Mouse (Mus musculus): ENCODE data around the gene Fam222b. TPM values are rescaled to one million over a fixed set of nuclear protein-coding genes. Genes with fewer than 3 reads are reported as not detected.

The Fam222b gene
- total RNA-seq, 2 experiments from 2014 or later: 3.9 to 10.2 TPM

- ATAC-seq (replicated peaks; ENCODE audit: low FRiP score, low TSS enrichment, poor library complexity, severe bottlenecking): no peak
Observed at GRCm38 (mm10) chr11:78193113-78193512, 98.7 kb downstream of the Fam222b start, which contains the start of gene Proca1. Gene Proca1 (plus strand): TSS chr11:78193392.

GRCm38 (mm10) chr11:78194411-78195100 is 100.1 kb downstream of the Fam222b start:
- peak; percentile 93 for ATAC-seq (replicated peaks; ENCODE audit: low FRiP score, low TSS enrichment, poor library complexity, severe bottlenecking)

GRCm38 (mm10) chr11:78195101-78195863 is 100.8 kb downstream of the Fam222b start:
- ATAC-seq (replicated peaks; ENCODE audit: low FRiP score, low TSS enrichment, poor library complexity, severe bottlenecking): no peak

GRCm38 (mm10) chr11:78202372-78202771 is 107.9 kb downstream of the Fam222b start:
- no peak for ATAC-seq (replicated peaks; ENCODE audit: low FRiP score, low TSS enrichment, poor library complexity, severe bottlenecking)

GRCm38 (mm10) chr11:78204287-78204686 is 109.8 kb downstream of the Fam222b start:
- ATAC-seq (replicated peaks; ENCODE audit: low FRiP score, low TSS enrichment, poor library complexity, severe bottlenecking): no peak

GRCm38 (mm10) chr11:78205361-78206206 is 111.1 kb downstream of the Fam222b start:
- no peak for ATAC-seq (replicated peaks; ENCODE audit: low FRiP score, low TSS enrichment, poor library complexity, severe bottlenecking)

Other genes with a start within 250 kb of the Fam222b start
- gene Pipox, start 200.6 kb upstream of the Fam222b start, total RNA-seq (2014; fragmentation: Nextera tagmentation): not detected in 2 replicates
- not detected in 2 replicates for gene Pipox, start 200.6 kb upstream of the Fam222b start, total RNA-seq (2017)
- not detected in 2 replicates for gene Sez6, start 163.9 kb upstream of the Fam222b start, total RNA-seq (2014; fragmentation: Nextera tagmentation)
- not detected in 2 replicates for gene Sez6, start 163.9 kb upstream of the Fam222b start, total RNA-seq (2017)
- gene Phf12, start 111.9 kb upstream of the Fam222b start, total RNA-seq (2014; fragmentation: Nextera tagmentation): 79.7 and 94.6 TPM in 2 replicates
- 23.3 and 26.9 TPM in 2 replicates for gene Phf12, start 111.9 kb upstream of the Fam222b start, total RNA-seq (2017)
- 11.8 and 14.4 TPM in 2 replicates for gene Dhrs13, start 62.4 kb upstream of the Fam222b start, total RNA-seq (2014; fragmentation: Nextera tagmentation)
- 9.7 and 14.2 TPM in 2 replicates for gene Dhrs13, start 62.4 kb upstream of the Fam222b start, total RNA-seq (2017)
- gene Flot2, start 56.7 kb upstream of the Fam222b start, total RNA-seq (2014; fragmentation: Nextera tagmentation): 19.2 and 19.7 TPM in 2 replicates
- 23.2 and 23.6 TPM in 2 replicates for gene Flot2, start 56.7 kb upstream of the Fam222b start, total RNA-seq (2017)
- gene Eral1, start 14.3 kb upstream of the Fam222b start, total RNA-seq (2014; fragmentation: Nextera tagmentation): 26.2 and 32.2 TPM in 2 replicates
- gene Eral1, start 14.3 kb upstream of the Fam222b start, total RNA-seq (2017): 34.9 and 36.6 TPM in 2 replicates
- 30.3 and 39.1 TPM in 2 replicates for gene Traf4, start 70.9 kb downstream of the Fam222b start, total RNA-seq (2014; fragmentation: Nextera tagmentation)
- gene Traf4, start 70.9 kb downstream of the Fam222b start, total RNA-seq (2017): 10.3 and 18.0 TPM in 2 replicates
- gene Nek8, start 82.0 kb downstream of the Fam222b start, total RNA-seq (2014; fragmentation: Nextera tagmentation): 26.7 and 38.5 TPM in 2 replicates
- 3.7 and 7.4 TPM in 2 replicates for gene Nek8, start 82.0 kb downstream of the Fam222b start, total RNA-seq (2017)
- 24.4 and 25.2 TPM in 2 replicates for gene Tlcd1, start 82.1 kb downstream of the Fam222b start, total RNA-seq (2014; fragmentation: Nextera tagmentation)
- gene Tlcd1, start 82.1 kb downstream of the Fam222b start, total RNA-seq (2017): 13.3 and 19.6 TPM in 2 replicates
- gene Rpl23a, start 88.9 kb downstream of the Fam222b start, total RNA-seq (2014; fragmentation: Nextera tagmentation): 5,168 and 5,735 TPM in 2 replicates
- 4,325 and 4,755 TPM in 2 replicates for gene Rpl23a, start 88.9 kb downstream of the Fam222b start, total RNA-seq (2017)
- 4.8 TPM in 1 of 2 replicates, not detected in the other for gene Rab34, start 93.8 kb downstream of the Fam222b start, total RNA-seq (2014; fragmentation: Nextera tagmentation)
- gene Rab34, start 93.8 kb downstream of the Fam222b start, total RNA-seq (2017): not detected in 2 replicates
- not detected in 2 replicates for gene Proca1, start 98.7 kb downstream of the Fam222b start, total RNA-seq (2014; fragmentation: Nextera tagmentation)
- 1.2 TPM in 1 of 2 replicates, not detected in the other for gene Proca1, start 98.7 kb downstream of the Fam222b start, total RNA-seq (2017)
- gene Sdf2, start 151.1 kb downstream of the Fam222b start, total RNA-seq (2014; fragmentation: Nextera tagmentation): 42.1 and 49.5 TPM in 2 replicates
- 44.9 and 45.7 TPM in 2 replicates for gene Sdf2, start 151.1 kb downstream of the Fam222b start, total RNA-seq (2017)
- 51.1 and 51.9 TPM in 2 replicates for gene Supt6, start 151.3 kb downstream of the Fam222b start, total RNA-seq (2014; fragmentation: Nextera tagmentation)
- gene Supt6, start 151.3 kb downstream of the Fam222b start, total RNA-seq (2017): 46.0 and 52.5 TPM in 2 replicates
- gene 2610507B11Rik, start 167.1 kb downstream of the Fam222b start, total RNA-seq (2014; fragmentation: Nextera tagmentation): 91.6 and 110 TPM in 2 replicates
- gene 2610507B11Rik, start 167.1 kb downstream of the Fam222b start, total RNA-seq (2017): 55.5 and 72.4 TPM in 2 replicates
- gene BC030499, start 196.2 kb downstream of the Fam222b start, total RNA-seq (2014; fragmentation: Nextera tagmentation): 0.55 and 1.3 TPM in 2 replicates
- 0.50 and 0.89 TPM in 2 replicates for gene BC030499, start 196.2 kb downstream of the Fam222b start, total RNA-seq (2017)
- 47.4 and 52.6 TPM in 2 replicates for gene Spag5, start 206.9 kb downstream of the Fam222b start, total RNA-seq (2014; fragmentation: Nextera tagmentation)
- gene Spag5, start 206.9 kb downstream of the Fam222b start, total RNA-seq (2017): 42.0 and 62.4 TPM in 2 replicates
- gene Aldoc, start 228.3 kb downstream of the Fam222b start, total RNA-seq (2014; fragmentation: Nextera tagmentation): 0.39 and 2.4 TPM in 2 replicates
- gene Aldoc, start 228.3 kb downstream of the Fam222b start, total RNA-seq (2017): 0.84 TPM in 1 of 2 replicates, not detected in the other
- gene Pigs, start 233.8 kb downstream of the Fam222b start, total RNA-seq (2014; fragmentation: Nextera tagmentation): 40.5 and 44.5 TPM in 2 replicates
- 10.0 and 10.4 TPM in 2 replicates for gene Pigs, start 233.8 kb downstream of the Fam222b start, total RNA-seq (2017)
- gene Unc119, start 248.8 kb downstream of the Fam222b start, total RNA-seq (2014; fragmentation: Nextera tagmentation): 51.2 and 51.5 TPM in 2 replicates
- 20.0 and 27.2 TPM in 2 replicates for gene Unc119, start 248.8 kb downstream of the Fam222b start, total RNA-seq (2017)